Mouse (Mus musculus) limb, embryonic 15.5 days (tissue): ENCODE measurements at regions not wholly inside any gene's neighbourhood (a gene's known extent, or its start where the extent isn't known, plus 50 kb on each side); places are given as distances from the start of the nearest gene placed in this dataset.

Experiments used
- ATAC-seq: fragments of 200-750 bp; cut with Nextera tagmentation; 2 replicates; pipeline ENCODE4 v1.8.0; 2017; ENCODE audit warnings: low read depth, moderate TSS enrichment; ENCODE audit not compliant: insufficient number of reproducible peaks, low FRiP score, low TSS enrichment
- H3K27ac ChIP-seq: fragments of 300-500 bp; sonication (generic); 2 replicates; pipeline ENCODE4 v1.5.1; 2015; ENCODE audit warnings: moderate library complexity, mild to moderate bottlenecking, inconsistent platforms
- H3K27me3 ChIP-seq: fragments of 300-500 bp; sonication (generic); 2 replicates; pipeline ENCODE4 v1.6.1; 2015; ENCODE audit warnings: inconsistent platforms
- H3K36me3 ChIP-seq: fragments of 300-500 bp; sonication (generic); 2 replicates; pipeline ENCODE4 v1.6.1; 2015; ENCODE audit warnings: inconsistent platforms
- H3K4me1 ChIP-seq: fragments of 300-500 bp; sonication (generic); 2 replicates; pipeline ENCODE4 v1.6.1; 2015; ENCODE audit warnings: inconsistent platforms
- H3K4me2 ChIP-seq: fragments of 300-500 bp; sonication (generic); 2 replicates; pipeline ENCODE4 v1.6.1; 2015; ENCODE audit warnings: mild to moderate bottlenecking, inconsistent platforms
- H3K4me3 ChIP-seq: fragments of 300-500 bp; sonication (generic); 2 replicates; pipeline ENCODE4 v1.5.1; 2015; ENCODE audit warnings: mild to moderate bottlenecking, inconsistent platforms
- H3K9ac ChIP-seq: fragments of 300-500 bp; sonication (generic); 2 replicates; pipeline ENCODE4 v1.6.1; 2015; ENCODE audit warnings: inconsistent platforms
- H3K9me3 ChIP-seq: fragments of 300-500 bp; sonication (generic); 2 replicates; pipeline ENCODE4 v1.6.1; 2016; ENCODE audit warnings: inconsistent platforms
- WGBS: fragments of 180-500 bp; shearing (Covaris S2); methylation state at CpG from one replicate; pipeline ENCODE4 v1.1.7; 2015; 5-methylcytosine and 5-hydroxymethylcytosine counted together

DNA sequence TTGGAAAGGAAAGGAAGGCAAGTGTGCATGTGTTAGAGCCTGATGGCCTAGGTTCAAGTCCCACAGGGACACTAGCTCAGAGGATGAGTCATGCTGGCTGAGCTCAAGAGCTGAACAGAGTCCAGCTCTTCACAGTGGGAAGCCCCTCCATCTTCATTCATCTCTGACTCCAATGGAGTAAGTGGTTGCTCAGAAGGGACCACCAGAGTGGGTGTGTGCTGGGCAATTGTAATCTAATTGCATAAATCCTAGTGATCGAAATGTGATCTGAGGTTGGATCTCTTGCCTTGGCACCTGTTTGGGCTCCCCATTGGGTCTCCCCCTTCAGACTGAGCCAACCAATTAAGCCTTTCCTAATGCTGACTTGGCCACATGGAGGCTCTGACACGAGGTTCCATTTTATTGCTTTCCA is 359.5 kb downstream of the Rab28 start:
- H3K4me2 ChIP-seq, result no peak overlapping the region
- H3K4me1 ChIP-seq, result no peaks in the 10 kb centered on the region
- no peak overlapping the region for H3K4me3 ChIP-seq
- H3K9me3 ChIP-seq, result no peaks in the 10 kb centered on the region
- WGBS, result 61% methylated on average over 2 of the region's 2 CpGs
- peak; percentile 61; the same call in 1 of the 2 replicates for ATAC-seq
- H3K36me3 ChIP-seq, result no peaks in the 10 kb centered on the region
- H3K27ac ChIP-seq, result no peak overlapping the region
- no peak overlapping the region for H3K9ac ChIP-seq
- no peaks in the 10 kb centered on the region for H3K27me3 ChIP-seq

GRCm38 (mm10) chr5:41347416-41347815 is 360.5 kb downstream of the Rab28 start:
- H3K4me1 ChIP-seq, result no peaks in the 10 kb centered on the region
- H3K27me3 ChIP-seq, result no peaks in the 10 kb centered on the region
- H3K4me3 ChIP-seq, result no peak overlapping the region
- H3K9ac ChIP-seq, result no peak overlapping the region
- no peaks in the 10 kb centered on the region for H3K36me3 ChIP-seq
- H3K9me3 ChIP-seq, result no peaks in the 10 kb centered on the region
- H3K4me2 ChIP-seq, result no peak overlapping the region
- WGBS, result 79% methylated on average over 3 of the region's 3 CpGs
- ATAC-seq, result no peak
- no peak overlapping the region for H3K27ac ChIP-seq

GRCm38 (mm10) chr5:41340581-41340980 is 367.4 kb downstream of the Rab28 start:
- Histone ChIP-seq H3K4me3 (no peak overlapping the region), H3K9me3 (no peaks in the 10 kb centered on the region), H3K27ac (no peak overlapping the region), H3K36me3 (no peaks in the 10 kb centered on the region), H3K9ac (no peak overlapping the region), H3K4me1 (no peaks in the 10 kb centered on the region), H3K27me3 (no peaks in the 10 kb centered on the region), H3K4me2 (no peak overlapping the region)
- ATAC-seq, result no peak
- 75% methylated on average over 1 of the region's 1 CpGs for WGBS

DNA sequence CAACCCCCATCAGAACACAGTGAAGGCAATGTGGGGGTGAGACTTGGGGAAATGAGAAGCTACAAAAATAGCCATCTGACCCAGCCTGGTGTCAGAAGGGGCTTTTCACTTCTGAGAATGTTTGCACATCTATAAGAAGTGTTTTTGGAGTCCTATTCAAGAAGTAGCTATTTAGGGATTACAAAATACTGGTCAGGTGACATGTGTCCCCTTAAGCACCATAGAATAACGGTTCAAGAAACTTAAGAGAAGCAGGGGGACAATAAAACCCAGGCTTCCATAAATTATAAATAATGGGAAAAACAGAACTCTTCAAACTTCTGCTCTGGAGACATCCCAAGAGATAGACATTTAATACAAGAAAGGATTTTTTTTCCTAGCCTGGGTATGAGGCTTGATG is 411.5 kb downstream of the Rab28 start:
- no peak overlapping the region for H3K9ac ChIP-seq
- H3K36me3 ChIP-seq, result no peaks in the 10 kb centered on the region
- no peak overlapping the region for H3K4me2 ChIP-seq
- WGBS, result 27% methylated on average over 1 of the region's 1 CpGs
- H3K4me3 ChIP-seq, result no peak overlapping the region
- H3K27ac ChIP-seq, result no peak overlapping the region
- H3K27me3 ChIP-seq, result no peaks in the 10 kb centered on the region; the same call in 1 of the 2 replicates
- 0 out of 2 replicates have a peak, but pooled peaks cover 3% of the 10 kb centered on the region for H3K4me1 ChIP-seq
- no peaks in the 10 kb centered on the region for H3K9me3 ChIP-seq
- ATAC-seq, result no peak

GRCm38 (mm10) chr5:41266731-41267130 is 441.2 kb downstream of the Rab28 start:
- H3K36me3 ChIP-seq, result no peaks in the 10 kb centered on the region
- H3K9ac ChIP-seq, result no peak overlapping the region
- no peaks in the 10 kb centered on the region for H3K9me3 ChIP-seq
- no peak overlapping the region for H3K4me2 ChIP-seq
- H3K27me3 ChIP-seq, result no peaks in the 10 kb centered on the region
- ATAC-seq, result no peak
- H3K4me1 ChIP-seq, result no peaks in the 10 kb centered on the region
- no peak overlapping the region for H3K27ac ChIP-seq
- H3K4me3 ChIP-seq, result no peak overlapping the region

DNA sequence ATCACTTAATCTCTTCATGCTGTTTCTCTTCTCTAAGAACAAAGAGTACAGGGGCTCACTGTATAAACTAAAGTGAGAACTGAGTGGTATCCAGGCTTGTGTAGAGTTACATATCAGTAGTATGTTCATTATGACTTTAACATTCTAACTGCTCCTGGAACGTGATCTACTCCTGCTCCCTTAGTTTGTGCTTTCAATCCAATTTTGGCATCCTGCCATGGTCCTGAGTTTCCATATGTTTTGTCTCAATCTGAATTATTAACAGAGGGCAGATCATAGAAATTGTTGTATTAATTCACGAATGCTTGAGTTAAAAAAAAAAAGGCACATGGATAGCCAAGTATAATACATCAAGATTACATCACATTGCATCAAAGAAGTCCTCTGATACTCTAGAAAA is 441.6 kb downstream of the Rab28 start:
- WGBS, result 21% methylated on average over 2 of the region's 2 CpGs
- Histone ChIP-seq H3K9ac (no peak overlapping the region), H3K27ac (no peak overlapping the region), H3K36me3 (no peaks in the 10 kb centered on the region), H3K27me3 (no peaks in the 10 kb centered on the region), H3K4me3 (no peak overlapping the region), H3K4me2 (no peak overlapping the region), H3K4me1 (no peaks in the 10 kb centered on the region), H3K9me3 (no peaks in the 10 kb centered on the region)
- ATAC-seq, result no peak

DNA sequence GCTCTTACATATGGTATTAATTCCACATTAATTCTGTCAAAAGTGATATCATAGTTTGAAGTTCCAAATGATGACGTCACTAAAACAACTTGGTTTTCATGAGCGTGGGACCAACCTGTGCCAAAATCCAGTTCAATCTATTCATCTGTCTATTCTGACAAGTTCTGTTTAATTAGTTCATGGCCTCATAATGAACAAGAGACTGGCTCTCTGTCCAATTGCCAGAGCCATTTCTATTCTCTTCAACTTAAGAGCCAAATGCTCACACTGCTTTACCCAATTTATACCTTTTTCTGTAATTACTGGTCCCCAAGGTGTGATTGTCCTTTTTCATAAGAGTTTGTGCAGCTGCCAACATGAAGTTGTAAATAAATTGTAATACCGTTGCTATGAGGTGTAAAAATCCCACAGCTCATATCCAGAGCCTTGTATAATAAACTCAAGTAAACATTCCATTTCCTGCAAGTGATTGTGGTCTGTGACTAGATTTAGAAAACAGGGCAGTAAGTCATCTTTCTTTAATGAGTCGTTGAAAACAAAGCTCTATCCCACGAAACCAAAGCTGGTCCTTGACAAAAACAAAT is 446.2 kb downstream of the Rab28 start:
- H3K9me3 ChIP-seq, result no peaks in the 10 kb centered on the region
- no peak overlapping the region for H3K4me2 ChIP-seq
- H3K36me3 ChIP-seq, result no peaks in the 10 kb centered on the region
- no peak overlapping the region for H3K4me3 ChIP-seq
- H3K27ac ChIP-seq, result no peak overlapping the region
- no peaks in the 10 kb centered on the region for H3K27me3 ChIP-seq
- no peak overlapping the region for H3K9ac ChIP-seq
- no peaks in the 10 kb centered on the region for H3K4me1 ChIP-seq
- no peak for ATAC-seq
- WGBS, result 44% methylated on average over 5 of the region's 5 CpGs
